Comparison of ENCODE assay signal across 8 mouse cellular contexts in genomic region chr8:110997547-110998531, GRCm38 (mm10). TPM values are rescaled to one million over a fixed set of nuclear protein-coding genes. Genes with fewer than 3 reads are reported as not detected.
DNase-seq lines count a peak whose midpoint lies in the region; ATAC-seq lines count a peak whose summit lies in the region.

Gene Ddx19a (minus strand): TSS chr8:110997800.

- peak within 1 kb of the TSS; percentile 85 for H3K9ac ChIP-seq in hindbrain, embryonic 15.5 days

- no peaks in the 10 kb centered on the region for H3K27me3 ChIP-seq in hindbrain, embryonic 15.5 days

- H3K4me3 ChIP-seq in hindbrain, embryonic 15.5 days, result peak within 1 kb of the TSS; percentile 97

- peak within 1 kb of the TSS; percentile 91 for H3K4me2 ChIP-seq in hindbrain, embryonic 15.5 days

- peak within 1 kb of the TSS; percentile 89 for H3K27ac ChIP-seq in hindbrain, embryonic 15.5 days (replicated peaks)

- 0 out of 2 replicates have a peak, but pooled peaks cover 8% of the 10 kb centered on the region for H3K36me3 ChIP-seq in hindbrain, embryonic 15.5 days

- no peaks in the 10 kb centered on the region for H3K9me3 ChIP-seq in hindbrain, embryonic 15.5 days

- peak; percentile 94 for DNase-seq in R1 (ENCODE audit: low read depth, low spot score)
- peak; percentile 90 to 94 for DNase-seq in cerebellum, postnatal 25 days
- DNase-seq in frontal cortex, postnatal 36 days (ENCODE audit: low spot score in 2 of 2), result peak; percentile 90 to 92
- DNase-seq in left cerebral cortex, adult 11 months (ENCODE audit: low spot score), result peak; percentile 79
- DNase-seq in lung, postnatal 4 days, result peak; percentile 90 to 91
- peak; percentile 85 for DNase-seq in retina, postnatal 7 days (ENCODE audit: low read depth, low spot score)
- DNase-seq in urinary bladder, adult 2 months (ENCODE audit: low spot score), result peak; percentile 76

- peak; percentile 98 for ATAC-seq in hindbrain, embryonic 15.5 days (ENCODE audit: low FRiP score, low read depth)

- peaks cover 9% of the 10 kb centered on the region for H3K4me1 ChIP-seq in hindbrain, embryonic 15.5 days (replicated peaks)

- WGBS in hindbrain, embryonic 15.5 days, result 3% methylated on average over 58 of the region's 58 CpGs

RNA-seq across cellular contexts. Expression of gene Ddx19a, which starts in this region (rescaled TPM):
- 10.8 and 12.4 TPM in 2 replicates for polyA plus RNA-seq in hindbrain, embryonic 15.5 days (2015; fragmentation: Nextera tagmentation; extraction: Ambion mirVana)
- polyA plus RNA-seq in urinary bladder, adult 2 months (2012; rRNA removed), result 28.4 and 33.3 TPM in 2 replicates

Comparison
In these comparisons a context has a peak if more than half of its experiments do, and no peak if none do; other contexts are left out.
1. Peak in every context shown above with its lines: DNase-seq, ATAC-seq, H3K4me3 ChIP-seq and H3K27ac ChIP-seq.